In the genomic region with DNA sequence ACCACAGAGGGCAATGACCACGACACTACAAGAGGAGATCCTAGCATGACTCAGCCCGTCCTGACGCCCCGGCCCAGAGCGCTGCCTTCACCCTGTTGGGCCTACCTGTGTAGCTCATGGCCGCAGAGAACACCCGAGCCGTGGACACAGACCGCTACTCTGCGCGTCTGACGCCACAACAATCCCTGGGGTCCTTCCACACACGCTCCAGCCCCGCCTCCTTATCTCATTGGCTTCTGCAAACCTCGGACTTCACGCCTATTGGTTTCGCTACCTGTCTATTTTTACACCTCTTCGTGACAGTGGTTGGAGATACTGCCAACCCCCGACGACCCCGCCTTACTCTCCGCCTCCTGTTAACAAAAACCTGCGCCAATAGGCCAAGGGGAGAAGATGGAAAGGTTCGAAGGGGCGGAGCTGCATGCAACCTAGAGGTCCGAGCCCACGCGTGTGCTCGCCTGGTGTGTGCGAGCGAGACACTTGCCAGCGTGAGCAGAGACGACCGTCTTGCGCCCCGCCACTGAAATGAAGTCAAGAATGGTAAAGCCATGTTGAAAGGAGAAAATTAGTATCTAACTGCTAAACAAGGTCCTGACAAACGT, we compare ENCODE assay signal across 8 mouse cellular contexts. TPM values are rescaled to one million over a fixed set of nuclear protein-coding genes. Genes with fewer than 3 reads are reported as not detected.
DNase-seq lines count a peak whose midpoint lies in the region; ATAC-seq and TF ChIP-seq lines count a peak whose summit lies in the region.

A gene (minus strand): TSS at position 226 of the 602 bp plus-strand sequence.

- TF ChIP-seq CTCF in lung, adult 2 months (IDR thresholded peaks at IDR 0.05; ENCODE audit: insufficient read depth, low read length) = no peak

- under 1% methylated on average over 37 of the region's 37 CpGs for WGBS in forebrain, embryonic 15.5 days
- under 1% methylated on average over 37 of the region's 37 CpGs for WGBS in lung, adult 2 months

- peaks cover 11% of the 10 kb centered on the region for H3K36me3 ChIP-seq in ES-E14 (ENCODE audit: control insufficient read depth, insufficient read depth, low read length, poor library complexity, severe bottlenecking)
- H3K36me3 ChIP-seq in forebrain, embryonic 15.5 days = peaks cover 23% of the 10 kb centered on the region

- peaks cover 0 to 13% of the 10 kb centered on the region in 2 experiments; a peak in 3 of 4 replicates for H3K4me1 ChIP-seq in ES-E14 (ENCODE audit: control insufficient read depth in 2 of 2, insufficient read depth in 2 of 2, low read length in 2 of 2, poor library complexity in 1 of 2)
- H3K4me1 ChIP-seq in forebrain, embryonic 15.5 days = peaks cover 40% of the 10 kb centered on the region
- peaks cover 12% of the 10 kb centered on the region; the same call in 1 of the 2 replicates for H3K4me1 ChIP-seq in lung, adult 2 months (ENCODE audit: control insufficient read depth, insufficient read depth, low read length)

- H3K27me3 ChIP-seq in forebrain, embryonic 15.5 days = no peaks in the 10 kb centered on the region

- H3K27ac ChIP-seq in ES-E14 (ENCODE audit: insufficient read depth, low read depth, low read length, poor library complexity, severe bottlenecking) = no peak within 1 kb of the TSS
- H3K27ac ChIP-seq in forebrain, embryonic 15.5 days (replicated peaks) = peak within 1 kb of the TSS; percentile 81

- in situ Hi-C loops in ES-E14 (cut with MboI; ENCODE audit: low sequenced_read_pairs in 2 of 2, unreplicated experiment in 2 of 2) = no loop called here

- ATAC-seq in forebrain, embryonic 15.5 days (replicated peaks) = peak; percentile 97
- ATAC-seq in neutrophil, adult 5-6 weeks (ENCODE audit: extremely low read depth, insufficient number of reproducible peaks, low FRiP score, poor library complexity, severe bottlenecking) = peak; percentile 94

- H3K9me3 ChIP-seq in ES-E14 (ENCODE audit: control insufficient read depth, insufficient read depth, low read depth, low read length) = no peaks in the 10 kb centered on the region
- H3K9me3 ChIP-seq in forebrain, embryonic 15.5 days = no peaks in the 10 kb centered on the region

- DNase-seq in ES-E14 (ENCODE audit: low read depth, low spot score) = peak; percentile 99
- peak; percentile 99 for DNase-seq in cerebellum, adult 11-12 months
- peak; percentile 97 for DNase-seq in heart, postnatal 25 days (ENCODE audit: low spot score)
- DNase-seq in layer of hippocampus, adult 18-20 months (ENCODE audit: low spot score in 2 of 2) = peak; percentile 97 to 100
- peak; percentile 95 for DNase-seq in lung, adult 2 months
- DNase-seq in thymus, adult 18-20 months = peak; percentile 93 to 97

- peak within 1 kb of the TSS; percentile 79 for H3K4me2 ChIP-seq in forebrain, embryonic 15.5 days (replicated peaks)

- H3K9ac ChIP-seq in ES-E14 (ENCODE audit: insufficient read depth, low read depth, low read length, poor library complexity, severe bottlenecking) = peak within 1 kb of the TSS; percentile 81
- H3K9ac ChIP-seq in forebrain, embryonic 15.5 days (replicated peaks) = peak within 1 kb of the TSS; percentile 82

- TF ChIP-seq POLR2A in lung, adult 2 months (IDR thresholded peaks at IDR 0.05; ENCODE audit: borderline replicate concordance, extremely low read depth, low read depth, low read length) = peak; percentile 99

- H3K4me3 ChIP-seq in ES-E14 (ENCODE audit: insufficient read depth in 1 of 2, low read depth in 1 of 2, low read length in 2 of 2, poor library complexity in 1 of 2, severe bottlenecking in 1 of 2) = peak within 1 kb of the TSS; percentile 82 to 98
- peak within 1 kb of the TSS; percentile 90 for H3K4me3 ChIP-seq in forebrain, embryonic 15.5 days
- peak within 1 kb of the TSS; percentile 74 for H3K4me3 ChIP-seq in lung, adult 2 months (replicated peaks; ENCODE audit: extremely low read depth, low read depth, low read length)

- intact Hi-C loops in heart, postnatal 25 days (cut with DNase I) = loop anchor here (5.0 kb wide), 1 partner anchor 37 kb away; a partner anchor contains a TSS

TF ChIP-seq in ES-E14, 5 proteins besides CTCF, POLR2A, EP300 and RAD21:
- no peak for TF ChIP-seq ZC3H11A (IDR thresholded peaks at IDR 0.05; ENCODE audit: borderline replicate concordance, low read depth, low read length)
- TF ChIP-seq ZNF384 (IDR thresholded peaks at IDR 0.05; ENCODE audit: low read depth, low read length) = no peak
- peak; percentile 95 for TF ChIP-seq CHD2 (IDR thresholded peaks at IDR 0.05; ENCODE audit: low read depth, low read length)
- TF ChIP-seq HCFC1 (IDR thresholded peaks at IDR 0.05; ENCODE audit: borderline replicate concordance, insufficient read depth, low read length) = 0 out of 2 replicates have a peak, but pooled peaks have one; percentile 40
- TF ChIP-seq MAFK (IDR thresholded peaks at IDR 0.05; ENCODE audit: insufficient read depth, low read depth, low read length) = 0 out of 2 replicates have a peak, but pooled peaks have one; percentile 37

RNA-seq across cellular contexts. Expression of the gene that starts here (rescaled TPM):
- 63.6 and 126 TPM in 2 replicates for total RNA-seq in ES-E14 (2012; rRNA removed)
- 138 and 140 TPM in 2 replicates for polyA plus RNA-seq in forebrain, embryonic 15.5 days (2015; fragmentation: Nextera tagmentation; extraction: Ambion mirVana)
- total RNA-seq in heart, postnatal 25 days (2021) = 10 to 100 TPM; 43.0 to 46.3 TPM
- 100 to 1,000 TPM; 185 to 206 TPM for total RNA-seq in layer of hippocampus, adult 18-20 months (2021)
- polyA plus RNA-seq in lung, adult 2 months (2012; rRNA removed) = 137 and 149 TPM in 2 replicates
- total RNA-seq in neutrophil, adult 5-6 weeks (2017) = 275 and 277 TPM in 2 replicates
